Mouse (Mus musculus) brain, embryonic 14.5 days (tissue): ENCODE measurements around the gene Sh3rf3. TPM values are rescaled to one million over a fixed set of nuclear protein-coding genes. Genes with fewer than 3 reads are reported as not detected.

ENCODE experiments used
- DNase-seq: peaks from one replicate; pipeline ENCODE4 v3.0.0-alpha.2; 2011; ENCODE audit warnings: low read depth
- CTCF ChIP-seq: fragments of 200-500 bp; IDR thresholded peaks from 2 replicates; pipeline ENCODE4 v1.5.1; 2012; ENCODE audit warnings: inconsistent platforms, mild to moderate bottlenecking, moderate library complexity, borderline replicate concordance; ENCODE audit not compliant: insufficient read depth, insufficient read length; ENCODE audit errors: extremely low read depth
- POLR2A ChIP-seq: fragments of 200-500 bp; IDR thresholded peaks from 2 replicates; pipeline ENCODE4 v1.6.1; 2012; ENCODE audit warnings: mild to moderate bottlenecking, inconsistent platforms, borderline replicate concordance; ENCODE audit not compliant: poor library complexity, insufficient read depth, insufficient read length, severe bottlenecking; ENCODE audit errors: extremely low read depth
- polyA plus RNA-seq: library from polyadenylated mRNA; depleted of rRNA; stranded (reverse); fragments of >200 nt; gene quantifications from 2 replicates; pipeline ENCODE4 v1.2.3, GENCODE M21; 2012

Gene Sh3rf3
- polyA plus RNA-seq, 1 experiment = 10.4 TPM

DNA sequence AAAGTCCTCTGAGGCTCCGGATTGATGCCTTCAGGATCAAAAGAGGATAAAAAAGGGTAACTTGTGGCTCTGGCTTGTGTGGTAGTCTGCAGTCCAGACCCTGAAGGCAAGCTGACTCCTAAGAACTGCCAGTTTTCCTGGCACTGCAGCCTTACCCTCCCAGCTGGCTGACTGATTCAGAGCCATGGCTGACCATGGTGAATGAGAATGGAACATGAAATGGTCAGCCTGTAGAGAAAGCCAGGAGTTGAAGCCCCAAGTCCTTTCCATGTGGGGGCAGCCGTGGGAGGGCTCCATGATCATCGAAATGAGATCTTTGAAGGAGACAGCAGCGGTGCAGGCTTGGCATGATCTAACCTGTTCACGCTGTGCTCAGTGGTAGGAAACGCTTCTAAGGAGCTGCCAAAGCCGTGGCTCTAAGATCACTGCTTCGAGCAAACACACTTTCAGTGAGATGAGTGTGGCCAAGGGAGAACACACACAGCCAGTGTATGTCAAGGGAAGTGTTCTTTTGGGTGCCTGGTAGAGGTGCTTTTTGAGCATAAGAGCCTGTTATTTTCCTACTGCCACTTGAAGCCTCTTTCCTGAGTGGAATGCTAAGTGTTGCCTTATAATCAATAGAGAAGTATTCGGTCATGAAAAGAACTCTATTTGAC, 168.6 kb downstream of the Sh3rf3 start:
- TF ChIP-seq CTCF (no peak), POLR2A (no peak)
- peak; percentile 64 for DNase-seq

DNA sequence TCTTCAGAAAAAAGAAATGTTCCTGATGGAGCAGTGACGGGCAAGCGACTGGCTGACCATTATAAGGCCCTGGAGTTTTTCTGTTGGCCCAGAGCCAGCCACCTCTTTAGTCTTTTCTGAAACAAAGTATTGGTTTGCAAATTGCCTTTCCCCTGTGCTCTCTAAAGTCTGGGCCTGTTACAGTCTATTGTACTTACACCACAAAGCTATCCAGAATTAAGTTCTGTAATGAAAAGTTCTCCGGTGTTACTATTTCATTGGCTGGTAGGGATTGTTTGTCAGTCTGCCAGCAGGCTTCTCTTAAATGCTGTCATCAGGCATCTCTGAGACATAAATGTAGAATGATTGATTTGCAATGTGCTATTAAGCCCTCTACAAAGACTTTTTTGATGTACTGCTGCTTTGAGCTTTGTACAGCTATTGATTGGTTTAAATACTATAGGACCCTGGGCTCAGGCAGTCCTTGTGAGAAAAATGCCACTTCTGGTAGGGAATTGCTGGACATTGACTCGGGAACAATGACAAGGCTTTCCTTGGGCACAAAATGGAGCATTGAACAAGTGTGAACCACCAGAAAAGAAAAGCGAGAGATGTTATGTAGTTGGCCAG, 169.5 kb downstream of the Sh3rf3 start:
- TF ChIP-seq POLR2A (no peak), CTCF (no peak)
- DNase-seq = peak; percentile 85

DNA sequence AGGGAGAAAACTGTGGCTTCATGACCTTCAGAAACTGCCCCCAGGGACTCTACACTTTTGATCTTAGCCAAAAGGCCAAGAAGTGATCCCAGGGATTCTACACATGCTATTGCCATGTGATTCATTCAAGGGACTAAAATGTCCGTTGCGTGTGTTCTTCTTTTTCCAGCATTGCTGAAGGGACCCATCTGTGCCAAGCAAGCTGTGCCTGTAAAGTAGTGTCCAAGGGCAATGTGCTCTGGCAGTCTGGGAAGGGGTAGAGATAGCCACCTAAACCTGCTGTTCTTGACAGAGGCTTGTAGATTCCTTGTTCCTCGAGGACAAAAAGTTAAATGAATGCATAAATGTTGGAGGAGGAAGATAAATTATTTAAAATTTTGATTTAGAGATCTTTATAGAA, 178.5 kb downstream of the Sh3rf3 start:
- DNase-seq = peak; percentile 15
- TF ChIP-seq CTCF (no peak), POLR2A (no peak)

DNA sequence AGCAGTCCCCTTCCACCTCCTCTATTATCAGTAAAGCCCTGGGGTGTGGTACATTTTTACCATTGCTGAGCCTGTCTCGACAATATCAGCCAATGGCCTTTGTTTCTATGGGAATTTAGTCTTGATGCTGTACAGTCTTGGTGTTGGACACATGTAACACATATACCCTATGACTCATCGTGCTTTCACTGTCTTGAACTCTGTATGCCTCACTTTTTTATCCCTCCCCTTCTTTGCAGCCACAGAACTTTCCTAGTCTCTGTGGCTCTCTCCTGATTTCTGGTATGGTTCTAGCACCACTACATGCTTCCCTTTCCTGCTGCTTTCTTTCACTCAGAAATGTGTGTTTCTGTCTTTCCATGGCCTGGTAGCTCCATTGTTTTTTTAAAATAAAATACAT, 181.6 kb downstream of the Sh3rf3 start:
- DNase-seq = no peak
- TF ChIP-seq CTCF (no peak), POLR2A (no peak)

DNA sequence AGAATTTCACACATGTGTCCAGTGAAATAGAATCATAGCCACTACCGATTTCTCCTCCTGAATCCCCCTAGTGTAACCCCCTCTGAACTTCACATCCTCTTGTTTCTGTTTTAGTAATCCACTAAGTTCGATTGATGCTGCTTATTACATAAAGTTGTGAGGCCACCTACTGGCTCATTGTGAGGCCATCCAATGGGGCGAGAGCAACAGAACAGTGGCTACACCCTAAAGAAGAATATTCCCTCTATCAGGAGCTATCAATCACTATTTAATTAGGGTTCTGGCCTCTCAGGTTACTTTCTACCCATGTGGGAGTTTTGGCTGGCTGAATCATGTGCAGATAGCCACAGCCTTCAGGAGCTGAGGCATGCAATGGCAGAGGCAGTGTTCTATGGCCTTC, 182.0 kb downstream of the Sh3rf3 start:
- no peak for DNase-seq
- TF ChIP-seq POLR2A = no peak
- no peak for TF ChIP-seq CTCF

DNA sequence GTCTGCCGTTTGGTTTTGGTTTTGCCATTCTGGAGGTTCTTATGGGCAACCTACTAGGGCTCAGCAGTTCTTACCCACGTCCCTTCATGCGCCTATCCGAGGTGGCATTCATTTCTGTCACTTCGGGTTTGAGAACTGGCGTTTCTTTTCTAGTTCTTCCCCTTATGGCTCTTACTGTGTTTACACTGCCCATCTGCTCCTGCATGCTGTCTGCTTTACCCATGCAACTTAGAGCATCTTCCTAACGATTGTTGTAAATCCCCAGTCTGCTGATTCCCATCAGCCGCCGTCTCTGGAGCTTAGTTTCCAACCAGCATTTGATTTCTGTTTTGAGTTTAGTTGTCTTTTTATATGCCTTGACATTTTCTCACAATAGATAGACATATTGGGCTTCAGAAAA, 189.2 kb downstream of the Sh3rf3 start:
- TF ChIP-seq POLR2A (no peak), CTCF (no peak)
- DNase-seq = peak; percentile 46

DNA sequence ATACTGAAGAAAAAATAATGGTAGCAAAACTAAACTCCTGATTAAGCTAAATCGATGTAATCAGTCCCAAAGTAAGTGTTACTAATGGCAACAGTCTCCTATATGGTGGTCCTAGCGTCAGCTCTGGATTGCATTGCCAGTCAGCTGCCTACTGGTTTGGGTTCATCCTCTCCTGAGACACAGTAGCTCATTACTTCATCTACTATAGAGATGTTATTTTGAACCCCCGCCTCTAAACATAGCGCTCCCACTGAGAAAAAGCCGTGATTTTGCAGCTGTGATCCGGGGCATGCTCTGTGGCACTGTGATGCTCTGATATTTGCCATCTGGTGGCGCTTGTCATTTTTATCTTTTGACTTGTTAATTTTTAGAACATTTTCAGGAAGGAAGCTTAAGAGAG, 198.3 kb downstream of the Sh3rf3 start:
- DNase-seq = no peak
- TF ChIP-seq CTCF = no peak
- no peak for TF ChIP-seq POLR2A

DNA sequence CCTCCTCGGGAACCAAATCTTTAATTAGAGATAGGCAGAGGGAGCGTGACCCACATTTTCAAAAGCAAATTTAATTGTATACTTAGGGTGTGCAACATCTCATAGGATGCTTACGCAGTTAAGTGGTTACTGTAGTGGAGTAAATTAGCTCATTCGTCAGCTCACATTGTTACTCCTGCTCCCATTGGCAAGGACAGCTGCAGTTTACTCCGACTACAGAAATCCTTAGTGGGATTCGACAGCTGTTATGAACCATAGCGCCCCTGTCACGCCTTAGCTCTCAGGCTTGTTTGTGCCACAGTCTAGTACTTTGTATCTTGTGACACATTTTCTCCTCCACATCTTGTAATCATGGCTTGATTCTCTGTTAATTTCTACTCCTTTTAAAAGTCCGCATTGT, 200.5 kb downstream of the Sh3rf3 start:
- TF ChIP-seq POLR2A = no peak
- TF ChIP-seq CTCF = no peak
- DNase-seq = peak; percentile 70

DNA sequence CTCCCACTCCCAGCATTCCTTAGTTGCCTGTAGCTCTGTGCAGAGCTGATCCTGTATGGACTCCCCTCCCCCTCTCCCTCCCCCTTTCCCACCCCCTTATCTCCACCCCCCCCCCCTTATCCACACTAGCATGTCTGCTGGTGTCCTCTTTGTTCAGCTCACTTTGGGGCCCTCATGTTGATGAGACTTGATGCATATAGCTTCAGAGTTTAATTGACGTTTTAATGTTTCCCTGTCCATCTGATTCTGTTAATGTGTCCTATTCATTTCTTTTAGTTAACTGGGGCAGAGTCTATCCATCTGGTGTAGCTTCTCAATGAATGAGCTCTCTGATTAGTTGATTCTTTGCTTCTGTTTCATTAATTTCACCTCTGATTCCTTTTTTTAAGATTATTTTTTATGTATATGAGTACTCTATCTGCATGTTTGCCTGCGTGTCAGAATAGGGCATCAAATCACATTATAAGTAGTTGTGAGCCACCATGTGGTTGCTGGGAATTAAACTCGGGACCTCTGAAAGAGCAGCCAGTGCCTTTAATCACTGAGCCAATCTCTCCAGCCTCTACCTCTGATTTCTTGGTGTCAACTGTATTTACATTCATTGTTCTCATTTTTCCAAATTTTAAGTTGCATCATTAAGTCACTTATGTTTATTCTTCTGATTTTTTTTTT, 206.3 kb downstream of the Sh3rf3 start:
- DNase-seq = peak; percentile 64

DNA sequence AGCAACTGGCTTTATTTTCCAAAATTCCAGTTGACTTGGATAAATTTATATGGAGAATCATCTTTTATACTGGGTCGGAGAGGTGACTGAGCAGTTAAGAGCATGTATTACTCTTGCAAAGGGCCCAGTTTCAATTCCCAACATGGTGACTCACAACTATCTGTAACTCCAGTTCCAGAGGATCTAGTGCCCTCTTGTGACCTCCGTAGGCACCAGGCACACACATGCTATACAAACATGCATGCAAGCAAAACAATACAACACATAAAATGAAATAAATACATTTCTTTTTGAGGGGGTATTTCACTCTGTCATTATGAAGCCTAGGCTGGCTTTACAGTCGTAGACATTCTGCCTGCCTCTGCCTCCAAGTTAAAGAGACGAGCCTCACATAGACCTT, 237.3 kb downstream of the Sh3rf3 start:
- DNase-seq = peak; percentile 12
- TF ChIP-seq POLR2A (no peak), CTCF (no peak; the same call in 1 of the 2 replicates)

More for the DNA sequence above, 206.3 kb downstream of the Sh3rf3 start:
- TF ChIP-seq CTCF = no peak
- no peak for TF ChIP-seq POLR2A

DNA sequence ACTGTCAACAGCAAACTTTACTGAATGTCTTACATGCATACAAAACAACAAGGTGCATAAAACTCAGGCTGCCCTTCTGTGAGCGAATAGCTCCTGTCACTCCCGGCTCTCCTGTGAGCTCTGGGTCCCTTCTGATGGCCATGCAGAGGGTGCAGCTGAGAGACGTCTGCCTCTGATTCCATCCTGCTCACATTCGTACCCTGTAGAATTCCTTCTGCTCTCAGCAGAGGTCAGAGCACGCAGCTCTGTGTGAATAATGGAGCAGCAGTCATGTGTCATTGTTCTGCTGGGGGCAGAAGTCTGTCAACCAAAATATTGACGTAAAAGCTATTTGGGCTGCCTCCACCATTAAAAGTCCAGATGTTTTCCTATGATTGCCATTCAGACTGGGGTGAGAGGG, 243.1 kb downstream of the Sh3rf3 start:
- no peak for TF ChIP-seq CTCF

DNA sequence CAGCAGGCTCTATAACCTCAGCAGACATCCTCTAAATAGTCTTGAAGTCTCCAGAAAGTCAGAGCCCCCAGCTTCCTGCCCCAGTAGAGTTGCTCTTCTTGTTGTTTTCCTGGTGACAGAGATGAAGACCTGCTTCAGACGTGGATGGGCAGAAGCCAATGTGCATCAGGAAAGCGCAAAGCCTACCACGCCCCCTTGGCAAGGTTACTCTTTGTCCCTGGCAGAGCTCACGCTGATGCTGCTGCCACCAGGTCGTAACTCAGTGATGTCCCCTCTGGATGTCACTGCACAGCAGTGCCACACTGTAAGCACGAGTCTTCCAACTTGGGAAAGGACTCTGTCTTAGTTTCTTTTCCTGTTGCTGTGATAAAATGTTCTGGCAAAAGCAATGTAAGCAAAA, 253.6 kb downstream of the Sh3rf3 start:
- no peak for TF ChIP-seq CTCF
- TF ChIP-seq POLR2A = no peak
- no peak for DNase-seq

More for the DNA sequence above, 243.1 kb downstream of the Sh3rf3 start:
- no peak for DNase-seq
